Mouse (Mus musculus): ENCODE measurements at regions not wholly inside any gene's neighbourhood (a gene's known extent, or its start where the extent isn't known, plus 50 kb on each side); places are given as distances from the start of the nearest gene placed in this dataset.

- TF ChIP-seq CTCF (IDR thresholded peaks at IDR 0.05; ENCODE audit: control insufficient read depth, insufficient read depth, insufficient read length) (no peak), CEBPB (IDR thresholded peaks at IDR 0.05; ENCODE audit: low read depth) (no peak)
Observed at GRCm38 (mm10) chr1:35452441-35453107, 602.8 kb downstream of the Plekhb2 start.

Measured in C2C12 (cell line).